Mouse (Mus musculus) myocyte (in vitro differentiated cells): ENCODE data around the gene Gkap1. TPM values are rescaled to one million over a fixed set of nuclear protein-coding genes. Genes with fewer than 3 reads are reported as not detected.

Experiments
- H3K27me3 ChIP-seq: one replicate; pipeline ENCODE4 v1.6.1; 2011; ENCODE audit not compliant: control insufficient read depth, insufficient read depth, insufficient read length
- H3K36me3 ChIP-seq: one replicate; pipeline ENCODE4 v1.6.1; 2011; ENCODE audit not compliant: control insufficient read depth, insufficient read depth
- H3K4me2 ChIP-seq: one replicate; pipeline ENCODE4 v1.6.1; 2011; ENCODE audit warnings: low read depth, control low read depth
- H3K4me3 ChIP-seq: one replicate; pipeline ENCODE4 v1.5.1; 2011; ENCODE audit warnings: mild to moderate bottlenecking, control low read depth, moderate library complexity
- H3K79me2 ChIP-seq: one replicate; pipeline ENCODE4 v1.6.1; 2011; ENCODE audit not compliant: control insufficient read depth, insufficient read depth
- H3ac ChIP-seq: one replicate; pipeline ENCODE4 v1.6.1; 2011; ENCODE audit not compliant: control insufficient read depth, insufficient read length
- CEBPB ChIP-seq: IDR thresholded peaks from 2 replicates; pipeline ENCODE4 v1.6.1; 2011; ENCODE audit warnings: mild to moderate bottlenecking, moderate library complexity; ENCODE audit not compliant: poor library complexity, insufficient read depth, severe bottlenecking
- E2F4 ChIP-seq: IDR thresholded peaks from one replicate; pipeline ENCODE4 v1.6.1; 2011; ENCODE audit warnings: mild to moderate bottlenecking, control low read depth, moderate library complexity; ENCODE audit not compliant: insufficient read depth
- MAX ChIP-seq: IDR thresholded peaks from one replicate; pipeline ENCODE4 v1.6.1; 2011; ENCODE audit warnings: low read depth, mild to moderate bottlenecking, control low read depth
- MYOD1 ChIP-seq, 3 experiments: IDR thresholded peaks; one replicate each; pipeline ENCODE4 v1.6.1; 2011; ENCODE audit warnings: control low read depth in 2 of 3, low read depth in 2 of 3, mild to moderate bottlenecking in 2 of 3, moderate library complexity in 1 of 3; ENCODE audit not compliant: insufficient read length in 2 of 3, control insufficient read depth in 1 of 3
- MYOG ChIP-seq, 3 experiments: IDR thresholded peaks; one replicate each; pipeline ENCODE4 v1.6.1; 2011; ENCODE audit warnings: control low read depth in 2 of 3, low read depth in 2 of 3, mild to moderate bottlenecking in 2 of 3; ENCODE audit not compliant: insufficient read length in 2 of 3, control insufficient read depth in 1 of 3, insufficient read depth in 1 of 3
- POLR2A ChIP-seq: IDR thresholded peaks from one replicate; pipeline ENCODE4 v1.6.1; 2011; ENCODE audit warnings: low read depth, mild to moderate bottlenecking, control low read depth, moderate library complexity; ENCODE audit not compliant: insufficient read length
- POLR2AphosphoS2 ChIP-seq: IDR thresholded peaks from one replicate; pipeline ENCODE4 v1.6.1; 2011; ENCODE audit warnings: low read depth, control low read depth; ENCODE audit not compliant: insufficient read length
- REST ChIP-seq: IDR thresholded peaks from one replicate; pipeline ENCODE4 v1.6.1; 2011; ENCODE audit warnings: mild to moderate bottlenecking, control low read depth, moderate library complexity; ENCODE audit not compliant: insufficient read depth, insufficient read length
- SRF ChIP-seq: IDR thresholded peaks from one replicate; pipeline ENCODE4 v1.6.1; 2011; ENCODE audit warnings: low read depth; ENCODE audit not compliant: control insufficient read depth, insufficient read length
- TCF12 ChIP-seq: IDR thresholded peaks from one replicate; pipeline ENCODE4 v1.6.1; 2011; ENCODE audit warnings: mild to moderate bottlenecking, control low read depth; ENCODE audit not compliant: poor library complexity, insufficient read depth, severe bottlenecking
- TCF3 ChIP-seq: IDR thresholded peaks from one replicate; pipeline ENCODE4 v1.6.1; 2011; ENCODE audit warnings: low read depth, control low read depth; ENCODE audit not compliant: insufficient read length
- USF1 ChIP-seq: IDR thresholded peaks from one replicate; pipeline ENCODE4 v1.6.1; 2011; ENCODE audit warnings: low read depth, mild to moderate bottlenecking, control low read depth, moderate library complexity
- polyA plus RNA-seq: library from polyadenylated mRNA; unstranded; fragments of >200 nt; fragmentation: generic; extraction: Trizol; gene quantifications from one replicate; pipeline ENCODE4 v1.2.1, GENCODE M21; 2012; ENCODE audit warnings: missing spikeins

Gene Gkap1
- polyA plus RNA-seq, 1 experiment = 12.2 TPM

- no peak for TF ChIP-seq POLR2A
- no peak for TF ChIP-seq MYOD1 (IDR thresholded peaks at IDR 0.05; ENCODE audit: control insufficient read depth in 1 of 3, insufficient read length in 2 of 3, low read depth in 2 of 3)
- TF ChIP-seq TCF3 = no peak
- TF ChIP-seq TCF12 = no peak
- no peak for TF ChIP-seq MYOG (IDR thresholded peaks at IDR 0.05; ENCODE audit: control insufficient read depth in 1 of 3, insufficient read depth in 1 of 3, insufficient read length in 2 of 3, low read depth in 2 of 3)
- no peak for TF ChIP-seq E2F4
- TF ChIP-seq CEBPB = no peak
- no peak for TF ChIP-seq SRF
- TF ChIP-seq MAX = no peak
- no peak for TF ChIP-seq POLR2AphosphoS2
- no peak for TF ChIP-seq REST
- no peak for TF ChIP-seq USF1
- no peak overlapping the region for H3ac ChIP-seq
- peaks cover 44% of the 10 kb centered on the region for H3K36me3 ChIP-seq
- H3K4me2 ChIP-seq = no peak overlapping the region
- H3K27me3 ChIP-seq = no peaks in the 10 kb centered on the region
- no peak overlapping the region for H3K4me3 ChIP-seq
- H3K79me2 ChIP-seq = peaks cover 28% of the 10 kb centered on the region
Measured at GRCm38 (mm10) chr13:58191516-58191915, 84.0 kb downstream of the Gkap1 start.

- Histone ChIP-seq H3K4me3 (no peak overlapping the region), H3K79me2 (peaks cover 22% of the 10 kb centered on the region), H3K36me3 (peaks cover 40% of the 10 kb centered on the region), H3K4me2 (no peak overlapping the region), H3ac (no peak overlapping the region), H3K27me3 (no peaks in the 10 kb centered on the region)
- no peak for TF ChIP-seq MYOD1 (IDR thresholded peaks at IDR 0.05; ENCODE audit: control insufficient read depth in 1 of 3, insufficient read length in 2 of 3, low read depth in 2 of 3)
- TF ChIP-seq CEBPB = no peak
Measured at GRCm38 (mm10) chr13:58189473-58189872, 86.0 kb downstream of the Gkap1 start.

- TF ChIP-seq REST (no peak), MYOD1 (IDR thresholded peaks at IDR 0.05; ENCODE audit: control insufficient read depth in 1 of 3, insufficient read length in 2 of 3, low read depth in 2 of 3) (no peak), MAX (no peak), TCF3 (no peak), SRF (no peak), POLR2AphosphoS2 (no peak), MYOG (IDR thresholded peaks at IDR 0.05; ENCODE audit: control insufficient read depth in 1 of 3, insufficient read depth in 1 of 3, insufficient read length in 2 of 3, low read depth in 2 of 3) (no peak), CEBPB (no peak), USF1 (no peak), E2F4 (no peak), TCF12 (no peak), POLR2A (no peak)
- H3K36me3 ChIP-seq = peaks cover 36% of the 10 kb centered on the region
- no peaks in the 10 kb centered on the region for H3K27me3 ChIP-seq
Measured at GRCm38 (mm10) chr13:58188412-58188811, 87.1 kb downstream of the Gkap1 start.

GRCm38 (mm10) chr13:58187751-58188150 is 87.7 kb downstream of the Gkap1 start:
- Histone ChIP-seq H3K79me2 (peaks cover 27% of the 10 kb centered on the region), H3K4me3 (no peak overlapping the region), H3K36me3 (peaks cover 39% of the 10 kb centered on the region), H3ac (no peak overlapping the region), H3K4me2 (no peak overlapping the region), H3K27me3 (no peaks in the 10 kb centered on the region)
- no peak for TF ChIP-seq MYOG (IDR thresholded peaks at IDR 0.05; ENCODE audit: control insufficient read depth in 1 of 3, insufficient read depth in 1 of 3, insufficient read length in 2 of 3, low read depth in 2 of 3)
- no peak for TF ChIP-seq REST
- no peak for TF ChIP-seq POLR2AphosphoS2
- no peak for TF ChIP-seq POLR2A
- no peak for TF ChIP-seq TCF3

More at GRCm38 (mm10) chr13:58188412-58188811, 87.1 kb downstream of the Gkap1 start:
- Histone ChIP-seq H3ac (no peak overlapping the region), H3K79me2 (peaks cover 22% of the 10 kb centered on the region), H3K4me2 (no peak overlapping the region), H3K4me3 (no peak overlapping the region)

DNA sequence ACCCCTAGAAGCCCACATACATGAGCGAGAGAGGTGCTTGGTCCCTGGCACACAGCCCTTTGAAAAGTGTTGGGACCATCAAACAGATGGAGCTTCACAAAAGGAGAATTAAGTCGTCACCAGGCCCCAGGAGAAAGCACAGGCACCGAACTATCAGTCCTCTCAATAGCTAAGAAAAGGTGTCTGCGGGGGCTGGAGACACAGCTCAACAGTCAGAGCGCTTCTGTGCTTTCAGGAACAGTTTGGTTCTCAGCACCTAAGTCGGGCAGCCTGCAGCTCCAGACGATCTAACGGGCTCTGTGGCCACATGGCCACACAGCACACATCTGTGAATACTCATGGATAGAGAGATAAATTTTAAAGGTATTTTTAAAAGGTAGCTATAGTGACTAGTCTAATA is 89.2 kb downstream of the Gkap1 start:
- Histone ChIP-seq H3ac (no peak overlapping the region), H3K36me3 (peaks cover 34% of the 10 kb centered on the region), H3K27me3 (no peaks in the 10 kb centered on the region), H3K4me3 (no peak overlapping the region), H3K79me2 (peaks cover 32% of the 10 kb centered on the region), H3K4me2 (no peak overlapping the region)
- TF ChIP-seq E2F4 = no peak
- TF ChIP-seq USF1 = no peak
- TF ChIP-seq MYOG (IDR thresholded peaks at IDR 0.05; ENCODE audit: control insufficient read depth in 1 of 3, insufficient read depth in 1 of 3, insufficient read length in 2 of 3, low read depth in 2 of 3) = no peak
- no peak for TF ChIP-seq MAX
- TF ChIP-seq SRF = no peak
- TF ChIP-seq TCF3 = no peak

GRCm38 (mm10) chr13:58184111-58184510 is 91.4 kb downstream of the Gkap1 start:
- no peak overlapping the region for H3K4me2 ChIP-seq
- H3K4me3 ChIP-seq = no peak overlapping the region
- no peaks in the 10 kb centered on the region for H3K27me3 ChIP-seq
- H3ac ChIP-seq = no peak overlapping the region
- H3K79me2 ChIP-seq = peaks cover 24% of the 10 kb centered on the region
- TF ChIP-seq MAX (no peak), MYOG (IDR thresholded peaks at IDR 0.05; ENCODE audit: control insufficient read depth in 1 of 3, insufficient read depth in 1 of 3, insufficient read length in 2 of 3, low read depth in 2 of 3) (no peak), MYOD1 (IDR thresholded peaks at IDR 0.05; ENCODE audit: control insufficient read depth in 1 of 3, insufficient read length in 2 of 3, low read depth in 2 of 3) (no peak), USF1 (no peak), REST (no peak), POLR2AphosphoS2 (no peak), TCF12 (no peak), TCF3 (no peak), POLR2A (no peak), E2F4 (no peak), SRF (no peak), CEBPB (no peak)
- H3K36me3 ChIP-seq = peaks cover 23% of the 10 kb centered on the region
